Mouse (Mus musculus): ENCODE measurements around the gene Rph3al.

DNA sequence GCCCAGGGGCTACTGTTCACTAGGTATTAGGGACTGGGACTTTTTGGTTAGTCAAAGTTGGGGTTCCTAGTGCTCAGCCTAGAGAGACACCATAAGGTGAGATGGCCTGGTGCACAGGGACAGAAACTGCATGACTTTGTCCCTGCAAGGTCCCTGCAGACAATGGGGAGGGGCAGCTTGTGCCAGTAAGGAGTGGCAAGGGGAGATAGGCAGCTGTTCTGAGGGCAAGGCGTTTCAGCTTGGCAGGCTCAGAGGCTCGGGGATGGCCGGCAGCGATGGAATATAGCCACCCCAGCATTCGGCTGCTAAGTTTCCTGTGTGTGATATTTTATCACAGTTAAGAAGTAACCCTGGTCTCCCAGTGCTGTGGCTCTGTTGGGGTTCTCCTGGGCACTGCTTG is 154.4 kb downstream of the Rph3al start:
- TF ChIP-seq CTCF (IDR thresholded peaks at IDR 0.05; ENCODE audit: insufficient read depth, low read depth, low read length) (no peak), POLR2A (IDR thresholded peaks at IDR 0.05; ENCODE audit: insufficient read depth, low read depth, low read length) (no peak)
